Mouse (Mus musculus): ENCODE results near the gene Dlx6. TPM values are rescaled to one million over a fixed set of nuclear protein-coding genes. Genes with fewer than 3 reads are reported as not detected.
A peak's percentile ranks its signal among the peaks of the same experiment; 100 is the strongest.

The Dlx6 gene
- polyA plus RNA-seq, 1 experiment from 2014 or later = not detected

DNA sequence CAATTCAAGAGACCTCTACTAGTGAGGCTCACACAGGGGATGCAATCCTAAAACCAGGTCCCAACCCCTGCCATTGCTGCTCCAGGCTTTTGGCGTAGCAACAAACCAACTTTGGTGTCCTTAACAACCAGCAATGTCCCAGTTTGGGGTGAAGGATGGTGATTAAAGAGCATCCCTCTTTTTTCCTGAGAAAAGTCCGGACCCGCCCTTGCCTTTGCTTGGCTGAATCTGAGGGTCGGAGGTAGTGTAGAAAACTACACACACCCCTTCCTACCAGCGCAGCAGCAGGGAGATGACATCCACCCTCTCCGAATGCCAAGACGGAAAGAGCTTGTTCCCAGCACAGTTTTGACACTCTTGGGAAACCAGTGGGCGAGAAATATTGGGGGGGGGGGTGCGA lies 12.5 kb downstream of the Dlx6 start:
- no peak for DNase-seq (ENCODE audit: low spot score)

DNA sequence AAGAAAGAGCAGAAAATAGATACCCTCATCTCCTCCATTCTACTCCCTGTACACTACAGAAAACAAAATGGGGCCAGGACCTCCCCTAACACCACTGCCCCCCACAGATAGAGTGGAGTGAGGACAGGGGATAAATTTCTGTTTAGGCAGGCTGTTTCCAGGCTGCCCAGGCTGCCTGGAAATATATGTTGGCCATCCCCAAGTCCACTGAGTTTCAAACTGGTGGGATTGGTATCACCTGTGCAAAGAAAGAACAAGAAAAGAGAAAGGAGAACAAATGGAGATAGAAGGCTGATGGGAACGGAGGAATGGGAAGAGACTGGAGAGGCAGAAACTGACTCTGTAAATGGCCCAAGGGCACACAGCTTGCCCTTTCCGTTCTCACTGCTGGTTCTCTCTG lies 13.1 kb downstream of the Dlx6 start:
- no peak for DNase-seq (ENCODE audit: low spot score)

DNA sequence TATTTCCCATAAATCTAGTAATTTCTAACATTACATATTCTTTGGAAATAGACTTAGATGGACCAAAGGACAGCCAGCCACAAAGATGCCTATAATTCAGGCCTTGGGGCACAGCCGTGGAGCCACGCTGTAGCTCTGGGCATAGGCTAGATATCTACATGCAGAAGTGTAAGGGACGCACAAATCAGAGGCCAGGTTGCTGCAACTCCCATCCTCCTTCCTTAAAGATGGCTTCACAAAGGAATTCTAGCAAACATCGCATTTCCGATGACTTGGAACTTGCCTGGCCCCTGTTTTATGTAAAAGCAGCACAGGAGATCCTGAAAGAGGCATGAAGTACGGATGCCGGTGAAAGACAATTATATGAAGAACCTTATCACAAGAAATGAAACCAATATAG lies 13.6 kb downstream of the Dlx6 start:
- no peak for DNase-seq (ENCODE audit: low spot score)

DNA sequence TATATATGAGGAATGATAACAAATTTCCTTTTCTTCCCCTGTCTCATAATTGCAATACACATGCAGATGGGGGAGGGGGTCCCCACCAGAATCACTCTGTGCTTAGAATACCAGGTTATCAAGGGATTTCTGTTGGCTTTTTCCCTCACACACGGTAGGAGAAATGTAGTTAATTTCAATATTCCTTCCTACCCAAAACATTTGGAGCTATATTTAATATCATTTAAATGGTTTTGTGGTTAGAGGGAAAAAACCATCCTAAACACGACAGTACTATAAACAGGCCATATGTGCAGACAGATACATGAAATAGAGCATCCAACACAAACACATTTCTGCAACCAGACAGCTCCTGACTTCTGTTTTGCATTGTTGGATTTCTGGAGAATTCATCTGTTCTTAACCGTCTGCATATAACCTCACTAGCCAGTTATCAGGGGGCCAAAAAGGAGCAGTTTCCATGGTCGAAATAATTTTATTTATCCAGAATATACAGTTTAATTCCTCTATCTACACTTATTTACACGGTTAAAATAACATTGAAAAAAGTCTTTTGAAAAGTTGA lies 14.3 kb downstream of the Dlx6 start:
- no peak for DNase-seq (ENCODE audit: low spot score)

- DNase-seq (ENCODE audit: low spot score) = no peak
Measured at GRCm38 (mm10) chr6:6877981-6878840, 15.1 kb downstream of the Dlx6 start.

DNA sequence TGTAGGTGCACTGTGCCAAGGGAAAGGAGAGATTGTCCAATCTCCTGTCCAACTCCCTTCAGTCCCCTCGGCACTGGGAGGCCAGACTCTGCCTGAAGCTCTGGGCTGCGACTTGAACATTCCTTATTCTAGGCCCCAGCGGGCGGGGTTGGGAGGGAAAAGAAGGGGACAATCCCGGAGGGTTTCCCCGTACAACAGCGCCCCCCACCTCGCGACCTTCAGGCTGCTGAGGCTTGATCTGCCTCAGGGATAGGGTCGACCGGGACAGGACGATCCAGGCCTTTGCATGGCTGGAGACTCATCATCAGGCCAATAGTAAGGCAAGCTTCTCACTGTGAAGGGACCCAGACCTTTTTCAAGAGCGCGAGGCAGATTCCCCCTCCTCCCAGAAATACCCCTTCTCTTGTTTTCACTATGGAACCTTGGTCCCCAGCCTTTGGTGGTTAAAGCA lies 15.7 kb downstream of the Dlx6 start:
- no peak for DNase-seq (ENCODE audit: low spot score)

- no peak for DNase-seq (ENCODE audit: low spot score)
Measured at GRCm38 (mm10) chr6:6879371-6880325, 16.5 kb downstream of the Dlx6 start.

DNA sequence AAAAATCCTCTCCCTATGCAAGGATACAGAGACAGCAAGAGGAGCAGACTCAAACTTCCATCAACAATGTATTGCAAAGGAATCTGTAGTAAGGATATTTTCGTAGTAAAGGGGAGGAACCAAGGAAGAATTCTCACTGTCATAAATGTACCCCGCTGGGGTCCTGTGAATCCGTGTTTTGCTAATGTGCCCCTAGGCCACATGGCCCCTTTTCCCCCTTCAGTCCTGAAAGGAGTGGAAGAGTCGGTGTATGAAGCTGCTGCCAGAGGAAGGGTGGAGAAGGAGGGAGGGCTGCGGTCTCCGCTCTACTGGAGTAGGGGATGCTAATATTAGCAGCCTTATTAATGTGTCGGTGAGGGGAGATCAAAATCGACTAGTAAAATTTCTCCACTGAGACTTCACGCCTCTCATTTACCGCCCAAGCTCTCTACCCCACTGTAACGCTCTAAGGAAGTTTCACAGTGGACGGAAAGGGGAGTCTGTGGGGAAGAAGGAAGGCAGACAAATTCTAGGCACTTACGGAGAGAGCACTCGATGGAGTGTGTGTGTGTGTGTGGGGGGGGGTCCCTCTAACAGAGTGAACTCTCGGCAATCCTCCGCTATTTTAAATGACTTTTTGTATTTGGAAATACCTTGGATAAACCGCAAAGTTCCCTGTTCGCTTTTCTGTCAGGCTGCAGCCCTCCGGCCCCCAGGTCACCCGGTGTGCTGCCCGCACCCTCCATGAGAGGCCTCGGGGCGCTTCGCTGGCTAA lies 17.4 kb downstream of the Dlx6 start:
- DNase-seq (ENCODE audit: low spot score) = no peak

GRCm38 (mm10) chr6:6881115-6881637 lies 18.0 kb downstream of the Dlx6 start:
- no peak for DNase-seq (ENCODE audit: low spot score)

DNA sequence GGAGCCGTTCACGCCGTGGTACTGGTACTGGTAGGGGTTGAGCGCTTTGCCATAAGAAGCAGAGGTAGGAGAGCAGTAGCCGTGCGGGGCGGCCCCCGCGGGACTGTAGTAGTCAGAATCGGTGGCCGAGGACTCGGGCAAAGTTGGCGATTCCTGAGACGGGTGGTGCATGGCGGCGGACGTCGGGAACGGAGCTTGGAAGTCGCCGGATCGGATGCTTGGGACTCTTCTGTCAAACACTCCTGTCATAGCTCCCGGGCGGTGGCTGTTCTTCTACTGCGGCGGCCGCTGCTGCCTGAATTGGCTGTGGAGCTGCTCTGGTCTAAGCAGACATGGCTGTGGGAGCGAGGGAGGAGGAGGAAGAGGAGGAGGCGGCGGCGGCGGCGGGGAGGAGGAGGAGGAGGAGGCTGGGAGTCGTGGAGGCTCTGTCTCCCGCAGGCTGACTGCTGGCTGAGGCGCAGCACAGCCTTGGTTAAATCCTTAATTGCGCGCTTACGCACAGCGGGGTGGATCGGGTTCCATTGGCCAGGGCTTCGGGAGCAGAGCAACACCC lies 18.6 kb downstream of the Dlx6 start, which contains the start of gene Dlx5:
Gene Dlx5 (minus strand): TSS at position 448 of the 553 bp plus-strand sequence.
- DNase-seq (ENCODE audit: low spot score) = no peak

GRCm38 (mm10) chr6:6882266-6882797 lies 19.2 kb downstream of the Dlx6 start:
- DNase-seq (ENCODE audit: low spot score) = no peak

DNA sequence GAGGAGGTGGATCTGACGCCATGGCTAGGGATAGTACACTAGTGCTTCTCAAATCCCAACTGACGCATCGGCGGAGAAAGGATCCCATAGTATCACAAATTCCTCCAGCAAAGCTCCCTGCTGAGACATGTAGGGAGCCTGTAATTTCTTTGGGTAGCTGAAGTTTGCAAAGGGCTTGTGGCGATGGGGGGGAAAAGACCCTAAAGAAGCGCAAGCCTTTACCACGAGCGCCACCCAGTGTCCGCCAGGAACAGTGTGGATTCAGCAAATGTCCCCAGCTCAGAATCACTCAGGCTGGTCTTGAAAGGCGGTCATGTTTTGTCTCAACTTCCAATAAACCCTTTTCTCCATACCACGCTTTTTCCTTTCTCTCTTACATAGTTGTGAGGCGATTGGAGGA lies 21.8 kb downstream of the Dlx6 start:
- DNase-seq (ENCODE audit: low spot score) = peak; percentile 19

DNA sequence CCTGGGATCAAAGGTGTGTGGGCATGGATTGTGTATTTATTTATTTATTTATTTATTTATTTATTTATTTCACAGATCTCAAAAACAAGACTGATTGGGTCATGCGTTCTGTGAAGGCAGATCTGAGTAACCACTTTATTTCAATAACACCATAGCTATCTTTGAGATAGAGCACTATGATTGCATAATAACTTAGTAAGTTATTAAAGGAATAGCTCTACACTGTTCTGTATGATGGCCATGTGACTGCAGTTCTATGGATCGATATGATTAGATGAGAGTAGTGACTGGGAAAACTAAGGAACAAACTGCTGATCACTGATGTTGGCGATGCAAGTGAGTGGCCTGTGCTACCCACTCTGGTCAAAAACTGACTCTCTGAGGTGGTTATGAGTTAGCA lies 23.1 kb downstream of the Dlx6 start:
- DNase-seq (ENCODE audit: low spot score) = no peak

DNA sequence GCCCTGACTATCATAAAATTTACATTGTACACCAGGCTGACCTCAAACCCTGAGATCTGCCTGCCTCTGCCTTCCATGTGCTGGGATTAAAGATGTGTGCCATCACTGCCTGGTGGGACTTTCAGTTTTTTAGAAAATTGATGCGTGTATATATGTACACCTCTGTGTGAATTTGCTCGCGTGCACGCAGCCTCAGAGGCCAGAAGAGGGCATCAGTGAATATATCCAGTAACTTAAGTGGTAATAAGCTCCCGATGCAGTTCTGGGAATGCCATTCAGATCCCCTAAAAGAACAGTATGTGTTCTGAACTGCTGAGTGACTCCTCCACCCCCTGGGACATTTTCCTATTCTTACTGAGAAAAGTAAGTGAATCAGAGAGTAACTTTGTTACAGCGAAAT lies 26.9 kb downstream of the Dlx6 start:
- no peak for DNase-seq (ENCODE audit: low spot score)

- no peak for DNase-seq (ENCODE audit: low spot score)
Measured at GRCm38 (mm10) chr6:6909586-6909985, 46.5 kb downstream of the Dlx6 start.

GRCm38 (mm10) chr6:6914304-6914703 lies 51.2 kb downstream of the Dlx6 start:
- DNase-seq (ENCODE audit: low spot score) = no peak

- DNase-seq (ENCODE audit: low spot score) = peak; percentile 32
Measured at GRCm38 (mm10) chr6:6914849-6915525, 51.9 kb downstream of the Dlx6 start.

GRCm38 (mm10) chr6:6915526-6915915 lies 52.4 kb downstream of the Dlx6 start:
- DNase-seq (ENCODE audit: low spot score) = no peak

DNA sequence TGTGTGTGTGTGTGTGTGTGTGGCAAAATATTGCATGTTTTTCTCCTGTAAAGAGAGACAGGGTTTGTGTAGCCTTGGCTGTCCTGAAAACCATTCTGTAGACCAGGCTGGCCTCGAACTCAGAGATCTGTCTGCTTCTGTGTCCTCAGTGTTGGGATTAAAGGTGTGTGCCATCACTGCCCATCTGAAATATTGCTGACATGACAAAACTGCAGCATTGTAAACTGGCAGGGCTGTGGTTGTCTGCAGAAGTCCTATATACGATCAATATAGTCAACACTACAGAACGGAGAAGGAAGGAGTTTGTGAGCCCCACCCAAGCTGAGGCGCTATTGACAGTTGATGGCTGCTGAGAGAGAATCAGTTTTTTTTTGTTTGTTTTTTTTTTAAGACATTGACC lies 54.2 kb downstream of the Dlx6 start:
- no peak for DNase-seq (ENCODE audit: low spot score)

Measured in thymus, postnatal 0 days (tissue).